Mouse (Mus musculus) lung, postnatal 0 days (tissue): Measurements from ENCODE around the gene a.

ENCODE experiments used
- CTCF ChIP-seq: IDR thresholded peaks from 2 replicates; pipeline ENCODE4 v1.5.1; 2016; ENCODE audit warnings: antibody characterized with exemption, mild to moderate bottlenecking
- EP300 ChIP-seq: IDR thresholded peaks from 2 replicates; pipeline ENCODE4 v1.6.1; 2016; ENCODE audit warnings: antibody characterized with exemption, mild to moderate bottlenecking, control low read depth

- TF ChIP-seq CTCF (no peak), EP300 (no peak)
These were observed 282.1 kb downstream of the a start for GRCm38 (mm10) chr2:155073347-155073746.
